ENCODE assay signal across 8 mouse cellular contexts in genomic region chr1:170644255-170645205, GRCm38 (mm10). TPM values are rescaled to one million over a fixed set of nuclear protein-coding genes. Genes with fewer than 3 reads are reported as not detected.
DNase-seq lines count a peak whose midpoint lies in the region; ATAC-seq and TF ChIP-seq lines count a peak whose summit lies in the region.

Olfml2b (plus strand) TSS chr1:170644532.

- WGBS in forebrain, embryonic 12.5 days, result 14% methylated on average over 49 of the region's 51 CpGs
- WGBS in heart, embryonic 15.5 days, result 10% methylated on average over 50 of the region's 51 CpGs
- 14% methylated on average over 51 of the region's 51 CpGs for WGBS in liver, embryonic 13.5 days (ENCODE audit: insufficient replicate concordance)
- WGBS in stomach, postnatal 0 days, result 13% methylated on average over 51 of the region's 51 CpGs

- H3K9me3 ChIP-seq in forebrain, embryonic 12.5 days, result 0 out of 2 replicates have a peak, but pooled peaks cover 3% of the 10 kb centered on the region
- no peaks in the 10 kb centered on the region for H3K9me3 ChIP-seq in heart, embryonic 15.5 days (replicated peaks)
- no peaks in the 10 kb centered on the region for H3K9me3 ChIP-seq in liver, embryonic 13.5 days (replicated peaks)
- H3K9me3 ChIP-seq in stomach, postnatal 0 days (ENCODE audit: control insufficient read depth, low read length), result no peaks in the 10 kb centered on the region

- peak; percentile 99 for ATAC-seq in forebrain, embryonic 12.5 days (ENCODE audit: low FRiP score)
- ATAC-seq in heart, embryonic 15.5 days (replicated peaks; ENCODE audit: insufficient number of reproducible peaks, insufficient read depth, low FRiP score, low read depth), result peak; percentile 96
- peak; percentile 87 for ATAC-seq in liver, embryonic 13.5 days (ENCODE audit: low read depth)
- peak; percentile 93 for ATAC-seq in stomach, postnatal 0 days (ENCODE audit: low FRiP score, low TSS enrichment)

- H3K4me2 ChIP-seq in forebrain, embryonic 12.5 days, result peak within 1 kb of the TSS; percentile 75
- H3K4me2 ChIP-seq in heart, embryonic 15.5 days, result peak within 1 kb of the TSS; percentile 87
- peak within 1 kb of the TSS; percentile 55 for H3K4me2 ChIP-seq in liver, embryonic 13.5 days
- peak within 1 kb of the TSS; percentile 69 for H3K4me2 ChIP-seq in stomach, postnatal 0 days (replicated peaks; ENCODE audit: low read depth)

- peak within 1 kb of the TSS; percentile 49 for H3K4me3 ChIP-seq in brown adipose tissue, adult 24 weeks (ENCODE audit: insufficient read depth, low read depth, low read length)
- peak within 1 kb of the TSS; percentile 54 for H3K4me3 ChIP-seq in forebrain, embryonic 12.5 days (replicated peaks)
- H3K4me3 ChIP-seq in heart, embryonic 15.5 days, result peak within 1 kb of the TSS; percentile 72
- H3K4me3 ChIP-seq in liver, embryonic 13.5 days (replicated peaks), result peak within 1 kb of the TSS; percentile 35
- peak within 1 kb of the TSS; percentile 51 for H3K4me3 ChIP-seq in stomach, postnatal 0 days (ENCODE audit: low read depth, low read length)

- H3K27me3 ChIP-seq in forebrain, embryonic 12.5 days, result peaks cover 14% of the 10 kb centered on the region
- no peaks in the 10 kb centered on the region for H3K27me3 ChIP-seq in heart, embryonic 15.5 days
- peaks cover 37% of the 10 kb centered on the region for H3K27me3 ChIP-seq in liver, embryonic 13.5 days
- H3K27me3 ChIP-seq in stomach, postnatal 0 days (ENCODE audit: control insufficient read depth, insufficient read depth, low read length), result no peaks in the 10 kb centered on the region

- no peak for TF ChIP-seq EP300 in stomach, postnatal 0 days (optimal IDR thresholded peaks at IDR 0.05)

- H3K9ac ChIP-seq in forebrain, embryonic 12.5 days, result peak within 1 kb of the TSS; percentile 65
- H3K9ac ChIP-seq in heart, embryonic 15.5 days, result peak within 1 kb of the TSS; percentile 63
- H3K9ac ChIP-seq in liver, embryonic 13.5 days, result 0 out of 2 replicates have a peak within 1 kb of the TSS, but pooled peaks have one; percentile 1
- peak within 1 kb of the TSS; percentile 59 for H3K9ac ChIP-seq in stomach, postnatal 0 days (ENCODE audit: low read length)

- no peaks in the 10 kb centered on the region for H3K36me3 ChIP-seq in forebrain, embryonic 12.5 days (replicated peaks)
- H3K36me3 ChIP-seq in heart, embryonic 15.5 days, result 0 out of 2 replicates have a peak, but pooled peaks cover 7% of the 10 kb centered on the region
- no peaks in the 10 kb centered on the region for H3K36me3 ChIP-seq in liver, embryonic 13.5 days
- H3K36me3 ChIP-seq in stomach, postnatal 0 days (ENCODE audit: control insufficient read depth, insufficient read depth, low read length), result no peaks in the 10 kb centered on the region; the same call in 1 of the 2 replicates

- H3K27ac ChIP-seq in brown adipose tissue, adult 24 weeks (replicated peaks; ENCODE audit: low read depth, low read length), result no peak within 1 kb of the TSS
- H3K27ac ChIP-seq in forebrain, embryonic 12.5 days, result 0 out of 2 replicates have a peak within 1 kb of the TSS, but pooled peaks have one; percentile 42
- H3K27ac ChIP-seq in heart, embryonic 15.5 days, result peak within 1 kb of the TSS; percentile 80
- H3K27ac ChIP-seq in liver, embryonic 13.5 days, result no peak within 1 kb of the TSS
- peak within 1 kb of the TSS; percentile 80 for H3K27ac ChIP-seq in stomach, postnatal 0 days (replicated peaks)

- TF ChIP-seq CTCF in stomach, postnatal 0 days (IDR thresholded peaks at IDR 0.05; ENCODE audit: low read depth), result peak; percentile 18; the same call in 1 of the 2 replicates

- peak; percentile 92 for DNase-seq in 3T3-L1 (ENCODE audit: low read depth, low spot score)
- peak; percentile 87 to 91 for DNase-seq in kidney, postnatal 25 days
- DNase-seq in liver, embryonic 13.5 days, result peak; percentile 44
- DNase-seq in natural killer cell, adult 2 months (ENCODE audit: low spot score in 2 of 2), result peak; percentile 2 to 12
- DNase-seq in stomach, postnatal 0 days (ENCODE audit: low spot score), result peak; percentile 88

- no peaks in the 10 kb centered on the region for H3K4me1 ChIP-seq in brown adipose tissue, adult 24 weeks (ENCODE audit: control insufficient read depth, insufficient read depth, insufficient read length, low read length)
- peaks cover 31% of the 10 kb centered on the region for H3K4me1 ChIP-seq in forebrain, embryonic 12.5 days
- H3K4me1 ChIP-seq in heart, embryonic 15.5 days (replicated peaks), result peaks cover 44% of the 10 kb centered on the region
- H3K4me1 ChIP-seq in liver, embryonic 13.5 days (replicated peaks), result peaks cover 6% of the 10 kb centered on the region; the same call in 1 of the 2 replicates
- peaks cover 4% of the 10 kb centered on the region; the same call in 1 of the 2 replicates for H3K4me1 ChIP-seq in stomach, postnatal 0 days (replicated peaks; ENCODE audit: control insufficient read depth, insufficient read depth)

RNA-seq across cellular contexts. Expression of gene Olfml2b, which starts in this region (rescaled TPM):
- polyA plus RNA-seq in brown adipose tissue, adult 24 weeks (2012; ENCODE audit: insufficient read depth, insufficient read length, missing spikeins), result 2.0 and 4.3 TPM in 2 replicates
- 6.1 and 6.5 TPM in 2 replicates for polyA plus RNA-seq in forebrain, embryonic 12.5 days (2016; fragmentation: Nextera tagmentation; extraction: Ambion mirVana)
- 28.7 and 35.2 TPM in 2 replicates for polyA plus RNA-seq in heart, embryonic 15.5 days (2015; fragmentation: Nextera tagmentation; extraction: Ambion mirVana)
- 1.3 and 1.8 TPM in 2 replicates for polyA plus RNA-seq in liver, embryonic 13.5 days (2015; fragmentation: Nextera tagmentation; extraction: Ambion mirVana)
- polyA plus RNA-seq in stomach, postnatal 0 days (2015; fragmentation: Nextera tagmentation; extraction: Ambion mirVana), result 31.8 and 33.6 TPM in 2 replicates

Comparison
In these comparisons a context has a peak if more than half of its experiments do, and no peak if none do; other contexts are left out.
1. DNase-seq: peak in every context shown above with its lines; median percentile 92 in 3T3-L1; 89 in kidney, postnatal 25 days; 88 in stomach, postnatal 0 days; 44 in liver, embryonic 13.5 days; 7 in natural killer cell, adult 2 months.
2. H3K27ac ChIP-seq: peak in forebrain, embryonic 12.5 days (single experiment), heart, embryonic 15.5 days (single experiment) and stomach, postnatal 0 days (single experiment); none in brown adipose tissue, adult 24 weeks (single experiment) and liver, embryonic 13.5 days (single experiment).
3. H3K9ac ChIP-seq: peak in every context shown above with its lines; median percentile 65 in forebrain, embryonic 12.5 days; 63 in heart, embryonic 15.5 days; 59 in stomach, postnatal 0 days; 1 in liver, embryonic 13.5 days.
4. Peak in every context shown above with its lines, with median percentiles within 50 percentile points of each other: H3K4me3 ChIP-seq, ATAC-seq and H3K4me2 ChIP-seq.